Mouse (Mus musculus) frontal cortex, adult 2 months (tissue): ENCODE data around the gene Fam76b. TPM values are rescaled to one million over a fixed set of nuclear protein-coding genes. Genes with fewer than 3 reads are reported as not detected.

Source experiments
- DNase-seq, 2 experiments: peaks; one replicate each; pipeline ENCODE4 v3.0.0; 2022; ENCODE audit warnings: low spot score in 1 of 2; ENCODE audit errors: extremely low spot score in 1 of 2
- polyA plus RNA-seq: library from polyadenylated mRNA; depleted of rRNA; stranded (reverse); fragments of >200 nt; gene quantifications from 2 replicates; pipeline ENCODE4 v1.2.3, GENCODE M21; 2012

Fam76b gene
- polyA plus RNA-seq, 1 experiment, result 30.4 TPM

- DNase-seq, result no peak
These were observed 29.3 kb downstream of the Fam76b start for GRCm38 (mm10) chr9:13856777-13857176.

GRCm38 (mm10) chr9:13867646-13868045, 40.1 kb downstream of the Fam76b start:
- no peak for DNase-seq

- no peak for DNase-seq
These were observed 44.1 kb downstream of the Fam76b start for GRCm38 (mm10) chr9:13871631-13872030.

GRCm38 (mm10) chr9:13874359-13874758, 46.8 kb downstream of the Fam76b start:
- DNase-seq, result peak in 1 of 2 experiments; percentile 25

GRCm38 (mm10) chr9:13875340-13875739, 47.8 kb downstream of the Fam76b start:
- no peak for DNase-seq

GRCm38 (mm10) chr9:13880761-13881160, 53.2 kb downstream of the Fam76b start:
- DNase-seq, result no peak

GRCm38 (mm10) chr9:13882478-13882877, 55.0 kb downstream of the Fam76b start:
- no peak for DNase-seq

- DNase-seq, result no peak
These were observed 61.5 kb downstream of the Fam76b start for GRCm38 (mm10) chr9:13888981-13889380.

GRCm38 (mm10) chr9:13889657-13890056, 62.1 kb downstream of the Fam76b start:
- peak in 1 of 2 experiments; percentile 89 for DNase-seq

GRCm38 (mm10) chr9:13890171-13890570, 62.7 kb downstream of the Fam76b start:
- DNase-seq, result no peak

- no peak for DNase-seq
These were observed 64.4 kb downstream of the Fam76b start for GRCm38 (mm10) chr9:13891888-13892287.

GRCm38 (mm10) chr9:13893044-13893443, 65.5 kb downstream of the Fam76b start:
- DNase-seq, result no peak

GRCm38 (mm10) chr9:13894491-13894890, 67.0 kb downstream of the Fam76b start:
- DNase-seq, result peak; percentile 52 to 77

GRCm38 (mm10) chr9:13894936-13895335, 67.4 kb downstream of the Fam76b start:
- no peak for DNase-seq

GRCm38 (mm10) chr9:13896055-13896454, 68.5 kb downstream of the Fam76b start:
- DNase-seq, result peak; percentile 70 to 78

GRCm38 (mm10) chr9:13898510-13899305, 71.2 kb downstream of the Fam76b start:
- peak; percentile 59 to 66 for DNase-seq

GRCm38 (mm10) chr9:13902030-13902429, 74.5 kb downstream of the Fam76b start:
- no peak for DNase-seq

- no peak for DNase-seq
These were observed 76.7 kb downstream of the Fam76b start for GRCm38 (mm10) chr9:13904091-13904779.
